Mouse (Mus musculus) hindbrain, embryonic 11.5 days (tissue): ENCODE data around the gene Scel. TPM values are rescaled to one million over a fixed set of nuclear protein-coding genes. Genes with fewer than 3 reads are reported as not detected.

Source experiments
- ATAC-seq: fragments of 200-750 bp; cut with Nextera tagmentation; 2 replicates; pipeline ENCODE4 v1.8.0; 2017; ENCODE audit warnings: mild to moderate bottlenecking, moderate TSS enrichment, moderate library complexity; ENCODE audit not compliant: low FRiP score
- DNase-seq: peaks from one replicate; pipeline ENCODE4 v3.0.0-alpha.2; 2015; ENCODE audit warnings: low spot score
- H3K27ac ChIP-seq: fragments of 300-500 bp; sonication (generic); 2 replicates; pipeline ENCODE4 v1.5.1; 2014; ENCODE audit warnings: mild to moderate bottlenecking, low read depth, low read length
- H3K27me3 ChIP-seq: fragments of 300-500 bp; sonication (generic); 2 replicates; pipeline ENCODE4 v1.6.1; 2014; ENCODE audit warnings: mild to moderate bottlenecking, low read length, moderate library complexity, mixed read lengths; ENCODE audit not compliant: control insufficient read depth, insufficient read depth
- H3K36me3 ChIP-seq: fragments of 300-500 bp; sonication (generic); 2 replicates; pipeline ENCODE4 v1.6.1; 2014; ENCODE audit warnings: mild to moderate bottlenecking, low read length, moderate library complexity, mixed read lengths; ENCODE audit not compliant: control insufficient read depth, insufficient read depth
- H3K4me1 ChIP-seq: fragments of 300-500 bp; sonication (generic); replicated peaks from 2 replicates; pipeline ENCODE4 v1.6.1; 2014; ENCODE audit warnings: low read length, mixed read lengths; ENCODE audit not compliant: control insufficient read depth, insufficient read depth
- H3K4me2 ChIP-seq: fragments of 300-500 bp; sonication (generic); replicated peaks from 2 replicates; pipeline ENCODE4 v1.6.1; 2014; ENCODE audit warnings: mild to moderate bottlenecking, low read depth, low read length
- H3K4me3 ChIP-seq: fragments of 300-500 bp; sonication (generic); 2 replicates; pipeline ENCODE4 v1.5.1; 2014; ENCODE audit warnings: low read depth, low read length
- H3K9ac ChIP-seq: fragments of 300-500 bp; sonication (generic); 2 replicates; pipeline ENCODE4 v1.6.1; 2014; ENCODE audit warnings: low read depth, low read length
- H3K9me3 ChIP-seq: fragments of 300-500 bp; sonication (generic); 2 replicates; pipeline ENCODE4 v1.6.1; 2016; ENCODE audit warnings: low read length; ENCODE audit not compliant: control insufficient read depth
- WGBS: fragments of 180-500 bp; shearing (Covaris S2); extraction: QIAGEN DNeasy Blood & Tissue Kit; methylation state at CpG from one replicate; pipeline ENCODE4 v1.1.7; 2014; 5-methylcytosine and 5-hydroxymethylcytosine counted together
- polyA plus RNA-seq: library from polyadenylated mRNA; unstranded; fragments of >200 nt; fragmentation: Nextera tagmentation; extraction: Ambion mirVana; gene quantifications from 2 replicates; pipeline ENCODE4 v1.2.1, GENCODE M21; 2014

Scel gene
- polyA plus RNA-seq, 1 experiment from 2014 or later: 0.11 TPM

DNA sequence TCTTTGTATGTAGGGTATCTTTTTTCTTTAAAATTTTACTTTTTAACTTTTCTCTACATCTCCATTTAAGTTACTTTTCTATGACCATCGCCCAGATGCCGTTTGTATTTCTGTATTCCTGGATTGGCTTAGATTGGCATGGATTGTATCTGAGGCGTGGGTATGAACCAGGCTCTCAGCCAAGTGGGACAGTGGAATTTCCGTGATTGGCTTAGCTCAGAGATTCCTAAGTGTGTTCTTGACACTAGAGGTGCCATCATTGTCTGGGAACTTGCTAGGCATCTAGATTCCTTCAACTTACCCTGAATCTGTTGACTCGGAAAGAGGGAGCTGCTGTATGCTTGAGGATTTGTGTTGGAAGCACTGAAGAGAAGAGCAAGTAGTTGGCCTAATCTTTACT lies 142.3 kb downstream of the Scel start:
- no peak overlapping the region for H3K9ac ChIP-seq
- no peak for ATAC-seq
- H3K27me3 ChIP-seq: no peaks in the 10 kb centered on the region
- WGBS: 77% methylated on average over 5 of the region's 5 CpGs
- DNase-seq: no peak
- no peaks in the 10 kb centered on the region for H3K9me3 ChIP-seq
- H3K4me1 ChIP-seq: peaks cover 3% of the 10 kb centered on the region; the same call in 1 of the 2 replicates
- no peak overlapping the region for H3K4me2 ChIP-seq
- H3K4me3 ChIP-seq: no peak overlapping the region
- no peak overlapping the region for H3K27ac ChIP-seq
- no peaks in the 10 kb centered on the region for H3K36me3 ChIP-seq

DNA sequence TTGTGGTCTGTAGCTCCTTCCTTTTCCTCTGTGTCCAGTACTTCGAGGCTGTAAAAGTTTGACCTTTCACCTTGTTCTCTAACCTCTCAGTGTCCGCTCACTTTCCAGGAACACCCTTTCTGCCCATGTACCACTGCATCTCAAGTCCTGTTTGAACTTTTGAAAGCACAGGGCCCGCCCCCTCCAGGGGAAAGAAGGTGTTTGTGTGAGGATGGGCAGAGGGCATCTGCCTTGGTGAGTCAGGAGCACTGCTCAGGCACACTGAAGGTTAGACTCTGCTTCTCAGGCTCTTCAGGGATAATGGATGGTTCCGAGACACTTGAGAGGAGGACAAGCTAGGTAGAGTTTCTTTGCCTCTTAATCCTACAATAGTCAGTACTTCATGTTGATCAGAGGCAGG lies 144.7 kb downstream of the Scel start:
- no peaks in the 10 kb centered on the region for H3K36me3 ChIP-seq
- no peak overlapping the region for H3K9ac ChIP-seq
- no peak for ATAC-seq
- DNase-seq: no peak
- no peaks in the 10 kb centered on the region for H3K27me3 ChIP-seq
- H3K4me2 ChIP-seq: no peak overlapping the region
- H3K27ac ChIP-seq: no peak overlapping the region
- no peaks in the 10 kb centered on the region for H3K9me3 ChIP-seq
- no peaks in the 10 kb centered on the region for H3K4me1 ChIP-seq
- 85% methylated on average over 4 of the region's 4 CpGs for WGBS
- no peak overlapping the region for H3K4me3 ChIP-seq

Other genes with a start within 250 kb of the Scel start
- gene Mycbp2, start 166.5 kb upstream of the Scel start, polyA plus RNA-seq: 33.3 and 38.1 TPM in 2 replicates
- gene Slain1, start 136.9 kb downstream of the Scel start, polyA plus RNA-seq: 13.3 and 14.9 TPM in 2 replicates